Mouse (Mus musculus): ENCODE results near the gene Clcn2. TPM values are rescaled to one million over a fixed set of nuclear protein-coding genes. Genes with fewer than 3 reads are reported as not detected.
A peak's percentile ranks its signal among the peaks of the same experiment; 100 is the strongest.

Clcn2 gene
- total and polyA plus RNA-seq, 2 experiments from 2014 or later, result 1.4 to 16.9 TPM

GRCm38 (mm10) chr16:20701316-20701715 is 16.2 kb downstream of the Clcn2 start:
- no peaks in the 10 kb centered on the region for H3K9me3 ChIP-seq (replicated peaks; ENCODE audit: control insufficient read depth, low read length)
- TF ChIP-seq CTCF (IDR thresholded peaks at IDR 0.05; ENCODE audit: low read depth) (no peak), EP300 (IDR thresholded peaks at IDR 0.05; ENCODE audit: low read depth) (no peak)
- 0 out of 2 replicates have a peak, but pooled peaks cover 3% of the 10 kb centered on the region for H3K4me1 ChIP-seq (ENCODE audit: control insufficient read depth, insufficient read depth)
- H3K9ac ChIP-seq (replicated peaks; ENCODE audit: low read depth, low read length), result no peak overlapping the region
- H3K27me3 ChIP-seq (ENCODE audit: control insufficient read depth, insufficient read depth, low read length), result no peaks in the 10 kb centered on the region
- no peak overlapping the region for H3K4me3 ChIP-seq (ENCODE audit: low read depth, low read length)
- no peak overlapping the region for H3K27ac ChIP-seq (ENCODE audit: low read depth)
- H3K36me3 ChIP-seq (replicated peaks; ENCODE audit: control insufficient read depth, insufficient read depth, low read length), result peaks cover 24% of the 10 kb centered on the region; the same call in 1 of the 2 replicates
- no peak for DNase-seq (ENCODE audit: low spot score)
- H3K4me2 ChIP-seq (ENCODE audit: low read depth, low read length), result no peak overlapping the region
- WGBS, result 58% methylated on average over 7 of the region's 7 CpGs
- no peak for ATAC-seq (ENCODE audit: insufficient read depth, low read depth)

- peaks cover 24% of the 10 kb centered on the region; the same call in 1 of the 2 replicates for H3K36me3 ChIP-seq (replicated peaks; ENCODE audit: control insufficient read depth, insufficient read depth, low read length)
- WGBS, result 48% methylated on average over 5 of the region's 5 CpGs
- no peak overlapping the region for H3K27ac ChIP-seq (ENCODE audit: low read depth)
- H3K4me1 ChIP-seq (ENCODE audit: control insufficient read depth, insufficient read depth), result peaks cover 14% of the 10 kb centered on the region; the same call in 1 of the 2 replicates
- no peak overlapping the region for H3K9ac ChIP-seq (replicated peaks; ENCODE audit: low read depth, low read length)
- H3K4me2 ChIP-seq (ENCODE audit: low read depth, low read length), result no peak overlapping the region
- no peak for ATAC-seq (ENCODE audit: insufficient read depth, low read depth)
- TF ChIP-seq CTCF (IDR thresholded peaks at IDR 0.05; ENCODE audit: low read depth) (no peak), EP300 (IDR thresholded peaks at IDR 0.05; ENCODE audit: low read depth) (no peak)
- H3K27me3 ChIP-seq (ENCODE audit: control insufficient read depth, insufficient read depth, low read length), result no peaks in the 10 kb centered on the region
- no peaks in the 10 kb centered on the region for H3K9me3 ChIP-seq (replicated peaks; ENCODE audit: control insufficient read depth, low read length)
- no peak overlapping the region for H3K4me3 ChIP-seq (ENCODE audit: low read depth, low read length)
- DNase-seq (ENCODE audit: low spot score), result no peak
Measured at GRCm38 (mm10) chr16:20700036-20700435, 17.5 kb downstream of the Clcn2 start.

GRCm38 (mm10) chr16:20699266-20699665 is 18.3 kb downstream of the Clcn2 start:
- peaks cover 16% of the 10 kb centered on the region; the same call in 1 of the 2 replicates for H3K4me1 ChIP-seq (ENCODE audit: control insufficient read depth, insufficient read depth)
- H3K27ac ChIP-seq (ENCODE audit: low read depth), result no peak overlapping the region
- H3K27me3 ChIP-seq (ENCODE audit: control insufficient read depth, insufficient read depth, low read length), result no peaks in the 10 kb centered on the region
- TF ChIP-seq EP300 (IDR thresholded peaks at IDR 0.05; ENCODE audit: low read depth) (no peak), CTCF (IDR thresholded peaks at IDR 0.05; ENCODE audit: low read depth) (no peak)
- no peaks in the 10 kb centered on the region for H3K9me3 ChIP-seq (replicated peaks; ENCODE audit: control insufficient read depth, low read length)
- H3K4me3 ChIP-seq (ENCODE audit: low read depth, low read length), result no peak overlapping the region
- no peak for DNase-seq (ENCODE audit: low spot score)
- WGBS, result 67% methylated on average over 5 of the region's 5 CpGs
- H3K4me2 ChIP-seq (ENCODE audit: low read depth, low read length), result no peak overlapping the region
- H3K36me3 ChIP-seq (replicated peaks; ENCODE audit: control insufficient read depth, insufficient read depth, low read length), result peaks cover 24% of the 10 kb centered on the region; the same call in 1 of the 2 replicates
- no peak for ATAC-seq (ENCODE audit: insufficient read depth, low read depth)
- no peak overlapping the region for H3K9ac ChIP-seq (replicated peaks; ENCODE audit: low read depth, low read length)

GRCm38 (mm10) chr16:20695622-20696323 is 21.8 kb downstream of the Clcn2 start:
- peak; percentile 60 for ATAC-seq (ENCODE audit: insufficient read depth, low read depth)
- Histone ChIP-seq H3K4me1 (ENCODE audit: control insufficient read depth, insufficient read depth) (peaks cover 18% of the 10 kb centered on the region), H3K27me3 (ENCODE audit: control insufficient read depth, insufficient read depth, low read length) (no peaks in the 10 kb centered on the region), H3K4me2 (ENCODE audit: low read depth, low read length) (peak overlapping the region; percentile 55), H3K9ac (replicated peaks; ENCODE audit: low read depth, low read length) (no peak overlapping the region; the same call in 1 of the 2 replicates), H3K27ac (ENCODE audit: low read depth) (peak overlapping the region; percentile 63), H3K36me3 (replicated peaks; ENCODE audit: control insufficient read depth, insufficient read depth, low read length) (peaks cover 30% of the 10 kb centered on the region), H3K9me3 (replicated peaks; ENCODE audit: control insufficient read depth, low read length) (no peaks in the 10 kb centered on the region), H3K4me3 (ENCODE audit: low read depth, low read length) (peak overlapping the region; percentile 35)
- peak; percentile 73 for DNase-seq (ENCODE audit: low spot score)
- 4% methylated on average over 44 of the region's 46 CpGs for WGBS
- TF ChIP-seq EP300 (IDR thresholded peaks at IDR 0.05; ENCODE audit: low read depth) (peak; percentile 16; the same call in 1 of the 2 replicates), CTCF (IDR thresholded peaks at IDR 0.05; ENCODE audit: low read depth) (no peak)

GRCm38 (mm10) chr16:20694781-20695180 is 22.8 kb downstream of the Clcn2 start:
- H3K4me3 ChIP-seq (ENCODE audit: low read depth, low read length), result peak overlapping the region; percentile 35; the same call in 1 of the 2 replicates
- 0 out of 2 replicates have a peak, but pooled peaks have one; percentile 5 for ATAC-seq (ENCODE audit: insufficient read depth, low read depth)
- H3K27me3 ChIP-seq (ENCODE audit: control insufficient read depth, insufficient read depth, low read length), result no peaks in the 10 kb centered on the region
- no peaks in the 10 kb centered on the region for H3K9me3 ChIP-seq (replicated peaks; ENCODE audit: control insufficient read depth, low read length)
- peaks cover 18% of the 10 kb centered on the region for H3K4me1 ChIP-seq (ENCODE audit: control insufficient read depth, insufficient read depth)
- TF ChIP-seq EP300 (IDR thresholded peaks at IDR 0.05; ENCODE audit: low read depth) (no peak), CTCF (IDR thresholded peaks at IDR 0.05; ENCODE audit: low read depth) (no peak)
- peak overlapping the region; percentile 55 for H3K4me2 ChIP-seq (ENCODE audit: low read depth, low read length)
- WGBS, result 40% methylated on average over 8 of the region's 8 CpGs
- peaks cover 34% of the 10 kb centered on the region for H3K36me3 ChIP-seq (replicated peaks; ENCODE audit: control insufficient read depth, insufficient read depth, low read length)
- H3K9ac ChIP-seq (replicated peaks; ENCODE audit: low read depth, low read length), result no peak overlapping the region
- H3K27ac ChIP-seq (ENCODE audit: low read depth), result peak overlapping the region; percentile 63
- DNase-seq (ENCODE audit: low spot score), result peak; percentile 55
